8 mouse cellular contexts compared by ENCODE assay signal in genomic region chr13:11338297-11338616, GRCm38 (mm10).
DNase-seq lines count a peak whose midpoint lies in the region; ATAC-seq and TF ChIP-seq lines count a peak whose summit lies in the region.
"Had no signal": no experiment of that assay in that cellular context is flagged by ENCODE, and none has a peak within 500 bp of the region (broad histone marks: within the 10 kb centered on the region; RNA-seq: fewer than 3 reads in every experiment).

No protein-coding gene starts in this region.

- WGBS in limb, embryonic 14.5 days: 27% methylated on average over 9 of the region's 9 CpGs

- H3K9ac ChIP-seq in limb, embryonic 14.5 days (ENCODE audit: low read depth, low read length, severe bottlenecking): no peak overlapping the region

- H3K4me1 ChIP-seq in limb, embryonic 14.5 days (ENCODE audit: control insufficient read depth, insufficient read depth, low read length): no peaks in the 10 kb centered on the region; the same call in 1 of the 2 replicates
- H3K4me1 ChIP-seq: megakaryocyte, embryonic 14.5 days had no signal

- TF ChIP-seq POLR2A in limb, embryonic 14.5 days (IDR thresholded peaks at IDR 0.05; ENCODE audit: borderline replicate concordance, extremely low read depth, insufficient read depth, insufficient read length): no peak

- H3K27me3 ChIP-seq in limb, embryonic 14.5 days (ENCODE audit: control insufficient read depth, insufficient read depth, low read length): no peaks in the 10 kb centered on the region
- H3K27me3 ChIP-seq: megakaryocyte, embryonic 14.5 days had no signal

- no peak overlapping the region for H3K27ac ChIP-seq in limb, embryonic 14.5 days (replicated peaks; ENCODE audit: low read depth, low read length)

- peak; percentile 40 for DNase-seq in Muller cell, postnatal 12 days (ENCODE audit: inconsistent ontology term)
- peak; percentile 9 for DNase-seq in cerebellum, adult 11-12 months
- DNase-seq in heart, postnatal 10 days: peak; percentile 6 to 33
- DNase-seq in limb, embryonic 14.5 days (ENCODE audit: low spot score): peak; percentile 60
- DNase-seq in gastrocnemius, adult 8-10 months (ENCODE audit: low spot score in 2 of 2): no peak
- DNase-seq in gastrocnemius, postnatal 36 days: no peak
- no peak for DNase-seq in lung, adult 18-20 months

- H3K4me2 ChIP-seq in limb, embryonic 14.5 days (replicated peaks; ENCODE audit: low read depth, low read length, severe bottlenecking): no peak overlapping the region

- ATAC-seq in limb, embryonic 14.5 days (ENCODE audit: low FRiP score, low read depth): no peak

- H3K9me3 ChIP-seq in limb, embryonic 14.5 days (ENCODE audit: control insufficient read depth, low read length): no peaks in the 10 kb centered on the region

- no peaks in the 10 kb centered on the region for H3K36me3 ChIP-seq in limb, embryonic 14.5 days (ENCODE audit: control insufficient read depth, insufficient read depth, low read length)

- intact Hi-C loops in heart, postnatal 10 days (cut with DNase I): no loop called here
- intact Hi-C loops in gastrocnemius, postnatal 36 days (cut with DNase I): no loop called here

- H3K4me3 ChIP-seq in limb, embryonic 14.5 days (replicated peaks; ENCODE audit: low read length): no peak overlapping the region
- H3K4me3 ChIP-seq: megakaryocyte, embryonic 14.5 days had no signal

Comparison
In these comparisons a context has a peak if more than half of its experiments do, and no peak if none do; other contexts are left out.
1. DNase-seq: peak in Muller cell, postnatal 12 days (single experiment), cerebellum, adult 11-12 months (single experiment), heart, postnatal 10 days (2 of 2) and limb, embryonic 14.5 days (single experiment); none in gastrocnemius, adult 8-10 months (0 of 2), gastrocnemius, postnatal 36 days (0 of 2) and lung, adult 18-20 months (0 of 2).